Mouse (Mus musculus) stomach, postnatal 0 days (tissue): ENCODE measurements around the gene Maats1. TPM values are rescaled to one million over a fixed set of nuclear protein-coding genes. Genes with fewer than 3 reads are reported as not detected.

ENCODE experiments used
- ATAC-seq: fragments of 200-750 bp; cut with Nextera tagmentation; 2 replicates; pipeline ENCODE4 v1.8.0; 2017; ENCODE audit not compliant: low FRiP score, low TSS enrichment
- DNase-seq: peaks from one replicate; pipeline ENCODE4 v3.0.0-alpha.2; 2016; ENCODE audit warnings: low spot score
- H3K27ac ChIP-seq: fragments of 300-500 bp; sonication (generic); replicated peaks from 2 replicates; pipeline ENCODE4 v1.5.1; 2014; ENCODE audit warnings: mild to moderate bottlenecking, control low read depth
- H3K27me3 ChIP-seq: fragments of 300-500 bp; sonication (generic); 2 replicates; pipeline ENCODE4 v1.6.1; 2014; ENCODE audit warnings: low read length; ENCODE audit not compliant: control insufficient read depth, insufficient read depth
- H3K36me3 ChIP-seq: fragments of 300-500 bp; sonication (generic); 2 replicates; pipeline ENCODE4 v1.6.1; 2014; ENCODE audit warnings: low read length, mixed read lengths; ENCODE audit not compliant: control insufficient read depth, insufficient read depth
- H3K4me1 ChIP-seq: fragments of 300-500 bp; sonication (generic); replicated peaks from 2 replicates; pipeline ENCODE4 v1.6.1; 2014; ENCODE audit warnings: antibody characterized with exemption; ENCODE audit not compliant: control insufficient read depth, insufficient read depth
- H3K4me2 ChIP-seq: fragments of 300-500 bp; sonication (generic); replicated peaks from 2 replicates; pipeline ENCODE4 v1.6.1; 2014; ENCODE audit warnings: low read depth, mild to moderate bottlenecking, control low read depth, moderate library complexity
- H3K4me3 ChIP-seq: fragments of 300-500 bp; sonication (generic); 2 replicates; pipeline ENCODE4 v1.5.1; 2014; ENCODE audit warnings: low read depth, low read length, control low read depth
- H3K9ac ChIP-seq: fragments of 300-500 bp; sonication (generic); 2 replicates; pipeline ENCODE4 v1.6.1; 2014; ENCODE audit warnings: mild to moderate bottlenecking, low read length, control low read depth, mixed read lengths
- H3K9me3 ChIP-seq: fragments of 300-500 bp; sonication (generic); 2 replicates; pipeline ENCODE4 v1.6.1; 2016; ENCODE audit warnings: low read length; ENCODE audit not compliant: control insufficient read depth
- CTCF ChIP-seq: IDR thresholded peaks from 2 replicates; pipeline ENCODE4 v1.5.1; 2016; ENCODE audit warnings: antibody characterized with exemption, low read depth, mild to moderate bottlenecking, moderate library complexity
- EP300 ChIP-seq: optimal IDR thresholded peaks from 2 replicates; pipeline ENCODE3; 2016; ENCODE audit warnings: antibody characterized with exemption
- WGBS: fragments of 180-500 bp; shearing (Covaris S2); extraction: QIAGEN DNeasy Blood & Tissue Kit; methylation state at CpG from one replicate; pipeline ENCODE4 v1.1.7; 2014; 5-methylcytosine and 5-hydroxymethylcytosine counted together
- polyA plus RNA-seq: library from polyadenylated mRNA; unstranded; fragments of >200 nt; fragmentation: Nextera tagmentation; extraction: Ambion mirVana; gene quantifications from 2 replicates; pipeline ENCODE4 v1.2.1, GENCODE M21; 2015

Maats1 gene
- polyA plus RNA-seq, 1 experiment from 2014 or later = 0.27 TPM

DNA sequence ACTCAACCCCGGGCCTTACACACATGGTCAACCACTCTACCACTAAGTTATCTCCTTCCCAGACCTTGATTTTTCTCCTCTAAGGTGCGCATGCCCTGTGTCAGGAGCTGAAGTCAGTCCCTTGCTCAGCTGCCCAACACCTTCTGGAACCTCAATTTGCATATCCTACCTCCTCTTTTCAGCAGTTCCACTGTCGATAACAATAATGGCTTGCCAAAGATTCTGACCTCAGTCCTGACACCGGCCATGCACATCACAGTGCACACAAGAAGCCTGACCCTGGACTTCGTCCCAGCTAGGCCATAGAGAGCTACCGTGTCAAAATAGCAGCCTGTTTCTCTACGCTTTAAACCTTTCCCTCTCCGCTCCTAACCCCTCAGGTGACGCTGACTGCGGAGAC is 31.5 kb upstream of the Maats1 start:
- Histone ChIP-seq H3K4me1 (no peaks in the 10 kb centered on the region), H3K9me3 (no peaks in the 10 kb centered on the region), H3K36me3 (no peaks in the 10 kb centered on the region), H3K9ac (no peak overlapping the region), H3K4me3 (no peak overlapping the region), H3K4me2 (no peak overlapping the region), H3K27ac (no peak overlapping the region), H3K27me3 (no peaks in the 10 kb centered on the region)
- no peak for ATAC-seq
- no peak for DNase-seq
- no peak for TF ChIP-seq EP300
- TF ChIP-seq CTCF = no peak
- WGBS = 80% methylated on average over 10 of the region's 10 CpGs

DNA sequence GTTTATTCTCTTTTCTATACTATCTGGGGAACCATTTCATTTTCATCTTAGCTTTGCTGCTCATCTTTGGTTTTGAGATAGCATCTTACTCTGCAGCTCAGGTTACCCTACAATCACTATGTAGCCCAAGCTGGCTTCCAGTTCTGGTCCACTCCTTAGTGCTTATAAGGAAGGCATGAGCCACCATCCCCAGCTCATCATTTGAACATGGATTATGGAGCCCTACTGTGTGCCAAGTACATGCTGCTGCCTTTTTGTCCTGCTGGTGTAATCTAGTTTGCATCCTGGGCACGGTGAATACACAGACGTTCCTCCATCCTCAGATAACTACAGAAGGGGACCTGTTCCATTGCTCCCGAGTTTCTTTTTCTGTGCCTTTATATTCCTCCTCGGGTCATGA is 30.9 kb upstream of the Maats1 start:
- no peak overlapping the region for H3K9ac ChIP-seq
- TF ChIP-seq EP300 = no peak
- no peak for TF ChIP-seq CTCF
- ATAC-seq = no peak

GRCm38 (mm10) chr16:38371705-38372296 is 29.9 kb upstream of the Maats1 start:
- Histone ChIP-seq H3K9ac (no peak overlapping the region), H3K4me3 (no peak overlapping the region), H3K4me2 (no peak overlapping the region), H3K4me1 (no peaks in the 10 kb centered on the region), H3K27me3 (no peaks in the 10 kb centered on the region), H3K9me3 (no peaks in the 10 kb centered on the region), H3K27ac (no peak overlapping the region), H3K36me3 (no peaks in the 10 kb centered on the region)
- TF ChIP-seq CTCF (no peak), EP300 (no peak)
- 86% methylated on average over 15 of the region's 15 CpGs for WGBS
- ATAC-seq (no peak), DNase-seq (no peak)

More for the DNA sequence above, 30.9 kb upstream of the Maats1 start:
- H3K4me3 ChIP-seq = no peak overlapping the region
- DNase-seq = no peak
- H3K9me3 ChIP-seq = no peaks in the 10 kb centered on the region
- no peak overlapping the region for H3K4me2 ChIP-seq
- WGBS = 89% methylated on average over 4 of the region's 4 CpGs
- no peaks in the 10 kb centered on the region for H3K36me3 ChIP-seq
- no peak overlapping the region for H3K27ac ChIP-seq
- H3K4me1 ChIP-seq = no peaks in the 10 kb centered on the region
- H3K27me3 ChIP-seq = no peaks in the 10 kb centered on the region

DNA sequence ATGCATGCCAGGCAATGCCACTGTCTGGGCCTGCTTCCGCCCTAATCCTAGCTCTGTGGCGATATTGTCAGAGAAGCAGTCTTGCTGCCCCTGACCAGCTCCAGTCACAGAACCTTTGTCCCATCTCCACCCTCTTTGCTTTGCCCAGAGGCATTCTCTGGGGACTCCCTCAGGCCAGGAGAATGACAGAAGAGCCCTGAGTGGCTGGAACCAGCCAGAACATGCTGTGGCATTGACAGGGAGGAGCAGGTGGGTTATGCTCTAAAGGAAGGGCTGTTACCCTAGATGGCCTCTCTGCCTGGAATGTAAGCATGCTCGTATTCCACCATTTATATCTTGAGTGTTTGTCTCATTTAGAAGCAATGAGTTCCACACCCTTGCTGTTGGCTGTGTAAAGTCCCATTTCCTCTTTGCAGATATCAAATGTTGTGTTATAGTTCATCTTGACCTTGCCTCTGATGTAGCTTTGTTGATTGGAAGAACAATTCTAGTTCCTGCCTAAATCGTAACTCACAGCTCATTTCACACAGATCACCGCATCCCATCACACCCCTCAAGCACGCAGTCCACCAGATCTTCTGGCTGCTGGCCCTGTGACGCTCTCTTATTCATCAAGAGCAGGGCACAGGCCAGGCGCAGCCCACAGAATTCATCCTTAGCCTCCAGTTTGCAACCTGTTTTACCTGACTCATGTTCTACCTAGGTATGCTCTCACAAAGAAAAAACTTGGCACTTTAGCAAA is 28.9 kb upstream of the Maats1 start:
- ATAC-seq = peak; percentile 58
- WGBS = 72% methylated on average over 8 of the region's 8 CpGs

DNA sequence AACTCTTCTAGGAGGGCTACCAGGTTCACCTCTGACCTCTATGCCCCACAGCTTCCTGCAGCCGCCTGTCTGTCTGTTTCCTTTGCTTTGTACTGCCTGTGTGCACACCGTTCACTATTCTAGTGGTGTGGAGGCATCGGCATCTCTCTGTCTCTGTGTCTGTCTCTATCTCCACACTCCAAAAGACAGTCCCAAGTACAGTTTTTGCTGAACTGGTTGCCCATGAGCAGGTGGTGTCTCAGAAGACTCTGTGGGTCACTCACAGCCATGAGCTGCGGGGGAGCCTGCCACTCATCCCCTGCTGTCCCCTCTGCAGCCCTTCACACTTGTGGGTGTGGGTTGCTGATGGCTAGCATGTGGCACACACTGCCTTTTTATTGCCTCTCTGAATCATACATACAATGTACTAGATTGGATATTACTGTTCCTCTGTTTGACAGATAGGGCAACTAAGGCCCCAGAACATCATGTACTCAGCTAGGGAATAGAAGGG is 28.1 kb upstream of the Maats1 start:
- no peak for ATAC-seq
- TF ChIP-seq EP300 (no peak), CTCF (no peak)
- WGBS = 84% methylated on average over 4 of the region's 4 CpGs
- Histone ChIP-seq H3K36me3 (no peaks in the 10 kb centered on the region), H3K4me2 (no peak overlapping the region), H3K9ac (no peak overlapping the region), H3K4me3 (no peak overlapping the region), H3K27ac (no peak overlapping the region), H3K27me3 (no peaks in the 10 kb centered on the region), H3K9me3 (no peaks in the 10 kb centered on the region), H3K4me1 (no peaks in the 10 kb centered on the region)
- DNase-seq = no peak

More for the DNA sequence above, 28.9 kb upstream of the Maats1 start:
- TF ChIP-seq EP300 (no peak), CTCF (no peak)
- Histone ChIP-seq H3K4me3 (no peak overlapping the region), H3K4me1 (no peaks in the 10 kb centered on the region), H3K4me2 (no peak overlapping the region), H3K36me3 (no peaks in the 10 kb centered on the region), H3K27ac (no peak overlapping the region), H3K27me3 (no peaks in the 10 kb centered on the region), H3K9ac (no peak overlapping the region), H3K9me3 (no peaks in the 10 kb centered on the region)
- DNase-seq = no peak

- no peaks in the 10 kb centered on the region for H3K4me1 ChIP-seq
- WGBS = 86% methylated on average over 8 of the region's 8 CpGs
- H3K4me3 ChIP-seq = no peak overlapping the region
- TF ChIP-seq CTCF (no peak), EP300 (no peak)
- DNase-seq = no peak
- H3K4me2 ChIP-seq = no peak overlapping the region
- H3K27me3 ChIP-seq = no peaks in the 10 kb centered on the region
- ATAC-seq = no peak
- H3K9ac ChIP-seq = no peak overlapping the region
- no peaks in the 10 kb centered on the region for H3K36me3 ChIP-seq
- no peaks in the 10 kb centered on the region for H3K9me3 ChIP-seq
- H3K27ac ChIP-seq = no peak overlapping the region
Measured at GRCm38 (mm10) chr16:38369431-38369830, 27.5 kb upstream of the Maats1 start.
